Mouse (Mus musculus) MEL-GATA-1-ER (cell line): ENCODE measurements around the gene Akt2.

Source experiments
- DNase-seq: peaks from one replicate; pipeline ENCODE4 v3.0.0-alpha.2; 2012; ENCODE audit warnings: low read depth; ENCODE audit errors: extremely low read depth

The Akt2 gene

DNA sequence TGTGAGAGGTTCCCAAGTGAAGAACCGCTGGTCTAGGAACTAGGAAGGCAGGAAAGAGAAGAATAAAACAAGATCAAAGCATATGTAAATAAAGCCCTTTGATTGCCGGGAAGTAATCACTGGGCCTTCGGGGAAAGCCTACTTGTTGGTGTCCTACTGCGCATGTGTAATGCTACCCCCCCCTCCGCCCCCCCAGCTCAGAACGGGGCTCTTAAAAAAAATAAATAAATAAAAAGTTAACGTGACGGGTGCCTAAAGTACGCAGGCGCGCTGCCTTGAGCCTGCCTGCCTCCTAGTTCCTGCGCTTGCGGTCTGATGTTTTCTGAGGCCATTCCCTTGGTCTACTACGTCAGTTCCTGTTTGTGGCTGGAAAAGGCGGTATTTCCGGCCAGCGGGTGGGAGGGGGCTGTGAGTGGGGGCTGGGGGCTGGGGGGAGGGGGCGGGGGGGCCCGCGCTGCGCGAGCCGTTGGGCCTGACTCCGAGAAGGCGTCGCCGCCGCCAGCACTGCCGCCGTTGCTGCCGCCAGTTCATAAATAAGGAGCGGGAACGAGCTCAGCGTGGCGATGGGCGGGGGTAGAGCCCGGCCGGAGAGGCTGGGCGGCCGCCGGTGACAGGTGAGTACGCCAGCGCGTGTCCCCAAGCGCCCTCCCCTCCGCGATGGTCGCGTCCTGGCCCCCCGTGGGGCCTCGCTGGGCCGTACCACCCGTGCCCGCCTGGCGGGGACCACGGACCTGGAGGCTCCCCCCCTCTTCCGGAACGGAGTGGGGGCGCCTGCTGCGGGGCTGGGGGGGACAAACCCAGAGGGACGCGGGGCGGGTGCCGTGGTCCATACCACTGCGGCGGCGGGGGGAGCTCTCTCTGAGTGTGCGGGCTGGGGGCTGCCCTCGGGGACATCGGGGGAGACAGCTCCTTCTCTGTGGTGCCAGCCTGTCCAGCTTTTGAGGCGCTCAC is at the start of gene Akt2:
TSS of gene Akt2 (plus strand) at position 287 of the 951 bp plus-strand sequence.
- DNase-seq, result peak; percentile 96

DNA sequence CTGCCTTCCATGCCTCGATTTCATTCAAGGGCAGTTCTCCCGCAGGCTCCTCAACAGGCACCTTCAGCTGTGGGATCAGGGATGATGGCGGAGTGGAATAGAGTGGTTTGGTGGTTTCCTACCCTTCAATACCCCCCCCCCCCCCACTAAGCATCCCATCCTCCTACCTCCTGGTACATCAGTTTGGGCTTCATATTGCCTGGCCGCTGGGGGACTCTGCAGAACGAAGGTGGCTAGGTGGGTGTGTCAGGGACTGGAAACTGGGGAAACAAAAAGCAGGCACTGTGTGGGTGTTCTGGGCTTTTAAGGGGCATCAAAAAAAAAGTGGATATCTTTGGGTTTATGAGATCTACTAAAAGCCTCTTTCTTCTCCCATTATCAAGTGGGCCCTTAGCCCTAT is 49.4 kb upstream of the Akt2 start:
- DNase-seq, result no peak

DNA sequence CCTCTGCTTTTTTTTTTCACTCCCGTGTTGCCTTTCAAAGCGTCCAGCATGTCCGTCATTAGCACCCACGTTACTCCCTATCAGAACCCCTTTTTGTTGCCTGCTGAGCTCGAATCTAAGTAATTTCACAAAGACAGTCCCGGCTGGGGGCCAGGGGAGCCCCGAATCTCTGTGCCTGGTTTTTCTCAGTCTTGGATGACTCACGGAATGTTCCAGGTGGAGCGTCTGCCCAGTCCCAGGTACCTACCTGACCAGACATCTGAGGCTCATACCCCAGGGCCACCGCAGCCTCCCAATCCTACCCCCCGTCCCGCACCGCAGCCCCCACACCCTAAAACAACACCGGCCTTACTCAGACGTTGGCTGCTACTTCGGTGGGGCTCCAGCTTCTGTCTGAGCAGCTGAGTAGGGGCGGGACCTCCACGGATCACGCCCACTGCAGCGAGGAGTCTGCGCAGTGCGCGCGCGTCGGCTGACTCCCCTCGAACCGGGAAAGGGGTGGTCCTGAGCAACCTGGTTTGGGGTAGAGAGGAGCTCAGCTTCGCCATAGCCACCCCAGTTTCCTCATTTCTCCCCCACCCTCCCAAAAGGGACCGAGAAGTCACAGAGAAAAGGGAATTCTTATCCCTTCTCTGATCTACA is 48.8 kb upstream of the Akt2 start:
- DNase-seq, result peak; percentile 67

DNA sequence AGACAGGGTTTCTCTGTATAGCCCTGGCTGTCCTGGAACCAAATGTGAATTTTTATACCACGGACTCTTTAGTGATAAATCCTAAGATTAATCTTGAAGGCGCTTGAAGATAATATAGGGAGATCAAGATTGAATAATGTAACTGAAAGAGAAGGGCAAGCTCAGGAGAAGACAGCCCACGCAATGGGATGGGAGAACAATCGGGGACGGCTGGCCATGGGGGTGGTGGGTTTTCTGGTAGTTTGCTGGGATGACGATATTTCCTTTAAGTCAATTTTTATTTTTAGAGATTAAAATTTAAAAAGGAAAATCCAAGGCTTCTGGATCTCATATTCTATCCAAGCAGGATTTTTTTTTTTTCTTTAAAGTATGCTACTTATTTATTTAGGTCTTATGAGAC is 48.3 kb upstream of the Akt2 start:
- no peak for DNase-seq

DNA sequence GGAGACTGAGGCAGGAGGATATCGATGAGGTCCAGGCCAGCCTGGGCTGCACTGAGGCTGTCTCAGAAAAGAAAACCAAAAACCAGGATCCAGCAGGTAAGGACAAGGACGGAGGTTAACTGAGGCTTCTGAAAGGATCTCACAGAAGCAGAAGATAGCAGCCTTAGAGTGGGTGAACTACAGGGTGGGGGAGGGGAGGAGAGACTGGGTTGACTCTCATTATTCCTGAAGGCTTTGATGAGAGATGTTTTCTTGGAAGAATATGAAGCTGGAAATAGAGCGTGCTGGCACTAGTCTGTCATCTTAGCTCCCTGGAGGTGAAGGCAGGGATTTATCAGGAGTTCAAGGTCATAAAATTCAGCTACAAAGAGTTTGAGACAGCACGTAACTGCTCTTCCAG is 47.5 kb upstream of the Akt2 start:
- no peak for DNase-seq

DNA sequence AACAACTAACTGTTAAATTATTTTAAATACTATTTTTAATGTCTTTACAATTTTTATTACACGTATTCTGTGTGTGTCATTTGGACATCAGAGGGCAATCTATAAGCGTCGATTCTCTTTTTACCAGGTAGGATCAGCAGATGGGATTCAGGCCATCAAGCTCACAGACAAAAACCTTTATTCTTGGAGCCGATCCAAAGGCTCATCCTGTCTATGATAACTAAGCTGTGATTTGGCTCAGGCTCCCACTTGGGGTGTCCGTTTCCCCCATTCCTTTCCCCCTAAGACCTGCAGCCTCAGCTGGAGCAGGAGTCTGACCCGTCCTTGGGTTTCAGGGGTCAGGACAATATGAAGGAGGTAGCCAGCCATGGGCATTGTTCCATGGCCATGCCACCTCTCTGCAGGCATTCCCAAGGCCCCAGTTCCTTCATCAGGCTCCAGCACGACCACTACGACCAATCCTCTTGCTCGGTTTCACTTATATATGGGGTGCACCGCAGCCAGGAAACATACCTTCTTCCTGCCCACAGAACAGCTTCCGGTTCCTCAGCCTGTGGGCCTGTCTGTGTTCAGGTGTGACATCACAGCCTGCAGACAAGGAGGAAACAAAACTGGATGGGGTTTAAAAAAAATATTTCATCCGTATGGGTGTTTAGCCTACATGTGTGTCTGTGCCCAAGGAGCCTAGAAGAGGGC is 46.5 kb upstream of the Akt2 start:
- no peak for DNase-seq

DNA sequence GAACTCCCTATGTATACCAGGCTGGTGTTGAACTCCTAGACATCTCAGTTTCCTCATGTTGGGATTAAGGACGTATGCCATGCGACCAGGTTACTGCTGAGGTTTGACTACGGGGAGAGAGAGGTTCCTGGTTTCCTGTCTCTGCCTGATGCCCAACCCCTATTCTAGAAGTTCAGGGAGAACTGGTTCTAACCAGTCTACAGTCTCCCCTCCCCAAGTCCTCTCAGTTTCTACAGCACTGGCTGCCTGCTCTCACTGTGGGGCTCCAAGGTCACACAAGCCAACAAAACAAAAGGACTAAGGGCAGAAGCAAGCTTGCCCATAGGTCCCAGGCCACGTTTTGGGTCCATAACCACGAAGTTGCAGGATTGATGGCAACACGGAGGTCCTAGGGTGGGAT is 41.8 kb upstream of the Akt2 start:
- no peak for DNase-seq

DNA sequence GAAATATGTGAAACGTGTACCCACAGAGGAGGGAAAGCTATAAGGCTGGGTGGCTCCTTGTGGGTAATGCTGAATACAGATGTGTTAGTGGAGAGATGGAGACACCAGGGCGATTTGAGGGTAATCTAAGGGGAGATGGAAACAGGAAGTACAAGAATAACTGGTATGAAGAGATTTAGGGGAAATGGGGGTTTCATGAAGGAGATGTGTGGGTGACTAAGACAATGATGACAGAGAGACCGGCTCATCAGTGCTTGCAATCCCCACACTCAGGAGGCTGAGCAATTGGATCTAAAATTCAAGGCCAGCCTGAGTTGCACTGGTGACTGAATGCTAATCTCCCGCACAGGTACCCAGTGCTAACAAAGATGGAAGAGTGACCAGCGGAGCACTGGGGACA is 39.3 kb upstream of the Akt2 start:
- no peak for DNase-seq

DNA sequence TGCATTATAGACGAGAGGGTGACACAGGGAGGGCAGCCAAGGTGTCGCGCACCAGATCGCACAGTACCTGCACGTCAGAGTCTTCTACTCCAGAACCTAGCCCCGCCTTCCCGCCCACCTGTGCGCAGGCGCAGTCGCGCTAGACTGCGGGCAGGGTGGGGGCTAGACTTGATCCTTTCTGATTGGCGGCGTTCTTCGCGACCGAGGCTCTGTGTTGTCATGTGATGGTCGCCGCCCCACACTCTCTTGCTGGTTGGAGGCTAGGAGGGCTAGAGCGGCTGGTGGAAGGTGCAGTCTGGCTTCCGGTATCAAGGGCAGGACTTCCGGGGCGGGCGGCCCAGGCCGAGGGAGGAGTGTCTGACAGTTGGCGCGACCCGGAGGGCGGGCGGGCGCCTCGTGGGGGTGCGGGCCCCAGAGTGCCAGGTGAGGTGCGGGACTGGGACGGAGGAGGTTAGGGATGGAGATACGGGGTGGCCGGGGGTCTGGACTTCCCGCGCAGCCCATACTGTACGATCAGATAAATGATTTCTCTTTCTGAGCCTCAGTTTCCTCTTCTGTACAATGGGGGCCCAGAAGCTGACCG is 38.3 kb upstream of the Akt2 start, which contains the start of the genes Pld3 and 2310022A10Rik:
TSS of gene Pld3 (minus strand) at position 288 of the 583 bp plus-strand sequence.
TSS of gene 2310022A10Rik (plus strand) at position 303 of the 583 bp plus-strand sequence.
- DNase-seq, result peak; percentile 93

DNA sequence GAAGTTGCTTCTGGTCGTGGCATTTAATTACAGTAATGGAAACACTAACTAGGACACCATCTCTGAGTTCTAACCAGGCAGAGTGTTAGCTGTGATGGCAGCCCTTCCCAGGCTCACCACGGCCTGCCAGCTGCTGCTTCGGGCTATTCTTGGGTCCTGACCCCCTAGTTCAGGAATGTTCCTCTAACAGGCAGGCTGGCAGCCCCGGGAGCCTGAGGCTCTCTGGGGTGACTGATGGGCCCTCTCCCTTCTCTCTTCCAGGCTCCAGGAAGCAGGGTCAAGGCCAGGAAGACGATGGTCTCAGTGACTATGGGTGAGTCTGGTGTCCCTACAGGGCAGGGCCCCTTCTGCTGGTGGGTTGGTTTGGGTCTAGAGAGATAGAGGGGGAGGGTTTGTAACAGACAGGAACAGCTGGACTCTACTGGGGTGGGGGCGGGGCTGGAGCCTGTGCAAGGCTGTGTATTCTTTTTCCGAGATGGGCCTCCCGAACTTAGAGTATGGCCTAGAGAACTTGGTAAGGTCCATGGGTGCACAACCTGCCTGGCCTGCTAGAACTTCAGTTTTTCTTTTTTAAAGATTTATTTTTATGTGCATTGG is 31.0 kb upstream of the Akt2 start:
- DNase-seq, result no peak

DNA sequence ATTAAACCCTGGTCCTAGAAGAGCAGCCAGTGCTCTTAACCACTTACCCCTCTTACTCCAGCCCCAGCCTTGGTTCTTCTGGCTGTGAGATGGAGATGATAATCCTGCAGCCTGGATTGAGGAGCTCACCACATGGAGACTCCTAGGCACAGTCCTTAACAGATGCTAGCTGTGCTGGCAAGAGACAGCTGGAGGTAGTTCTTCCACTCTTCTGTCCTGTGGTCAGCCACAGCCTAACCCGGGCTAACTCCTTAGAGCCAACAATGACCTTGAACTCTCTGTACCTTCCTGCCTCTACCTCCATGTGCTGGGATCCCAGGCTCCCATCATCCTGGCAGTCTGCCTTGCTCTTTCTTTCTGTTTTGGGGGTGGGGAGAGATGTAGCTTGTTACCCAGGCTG is 30.4 kb upstream of the Akt2 start:
- no peak for DNase-seq

DNA sequence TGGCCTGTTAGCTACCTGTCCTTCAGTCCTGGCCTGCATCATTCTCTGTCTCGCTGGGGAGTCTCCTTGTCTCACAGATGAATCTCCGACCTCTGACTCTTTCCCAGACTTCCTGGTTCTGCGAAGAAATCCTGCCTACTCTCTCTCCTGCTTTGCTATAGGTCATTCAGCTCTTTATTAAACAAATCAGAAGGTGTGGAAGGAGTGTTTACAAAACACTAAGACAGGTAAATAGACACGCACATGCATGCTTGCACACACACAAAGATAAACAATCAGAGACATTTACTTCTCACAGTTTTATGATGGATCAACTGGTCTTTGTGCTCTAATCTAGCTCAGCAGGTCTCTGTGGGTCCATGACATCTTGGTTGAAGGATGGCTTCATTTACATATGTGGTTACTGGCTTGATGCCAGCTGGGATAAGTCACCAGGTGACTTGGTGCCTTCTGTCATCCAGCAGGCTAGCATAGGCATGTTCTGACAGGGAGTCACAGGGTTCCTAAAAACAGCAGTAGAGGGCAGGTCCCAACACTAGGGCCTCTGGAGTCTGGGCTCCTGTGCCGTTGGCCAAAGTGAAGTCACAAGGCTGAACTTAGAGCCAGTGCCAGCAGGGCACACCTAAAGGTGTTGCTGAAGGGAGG is 21.6 kb upstream of the Akt2 start:
- DNase-seq, result no peak

DNA sequence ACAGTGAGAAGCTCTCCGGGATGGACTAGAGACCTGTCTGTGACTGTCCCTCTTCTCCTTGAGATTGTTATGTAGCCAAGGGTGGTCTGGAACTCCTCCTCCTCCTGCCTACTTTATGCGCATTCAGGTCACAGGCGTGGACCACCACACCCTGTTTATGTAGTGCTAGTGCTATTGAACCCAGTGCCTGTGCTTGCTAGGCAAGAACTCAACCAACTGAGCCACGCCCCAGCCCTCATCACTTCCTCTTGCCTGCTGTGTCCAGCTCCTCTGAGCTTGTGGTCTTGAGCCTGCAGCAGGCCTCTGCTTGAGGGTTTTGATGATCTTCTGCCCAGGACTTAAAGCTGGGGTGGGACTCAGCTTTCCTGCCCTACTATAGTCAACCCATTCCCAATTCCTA is 19.2 kb upstream of the Akt2 start:
- DNase-seq, result no peak

DNA sequence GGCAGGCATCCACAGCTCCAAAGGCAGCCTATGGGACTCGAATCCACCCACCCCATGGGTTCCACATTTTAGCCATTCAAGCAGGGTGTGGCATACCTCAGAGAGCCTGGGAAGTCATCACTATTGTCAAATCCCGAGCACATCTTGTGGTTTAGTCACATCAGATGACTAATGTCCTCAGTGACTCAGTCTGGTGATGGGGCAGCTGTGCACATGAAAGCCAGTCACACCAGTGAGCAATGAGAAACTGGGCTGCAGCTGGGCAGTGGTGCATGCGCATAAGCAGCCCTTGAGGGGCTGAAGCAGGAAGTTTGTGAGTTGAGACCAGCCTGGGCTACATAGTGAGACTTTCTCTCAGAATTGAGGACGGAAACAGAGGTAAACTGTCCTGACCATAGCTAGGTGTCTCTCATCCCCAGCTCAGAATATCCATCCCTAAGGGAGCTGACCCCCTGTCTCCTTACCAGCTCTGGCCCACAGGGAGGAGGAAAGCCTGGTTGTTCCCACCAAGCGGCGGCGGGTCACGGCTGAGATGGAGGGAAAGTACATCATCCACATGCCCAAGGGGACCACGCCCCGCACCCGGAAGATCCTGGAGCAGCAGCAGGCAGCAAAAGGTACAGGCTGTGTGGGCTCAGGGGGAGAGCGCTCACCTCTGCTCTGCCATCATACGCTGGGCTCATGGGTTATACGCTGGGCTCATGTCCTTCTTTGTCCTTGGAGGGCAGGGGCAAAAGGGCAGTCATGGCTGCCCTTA is 17.1 kb upstream of the Akt2 start:
- no peak for DNase-seq

DNA sequence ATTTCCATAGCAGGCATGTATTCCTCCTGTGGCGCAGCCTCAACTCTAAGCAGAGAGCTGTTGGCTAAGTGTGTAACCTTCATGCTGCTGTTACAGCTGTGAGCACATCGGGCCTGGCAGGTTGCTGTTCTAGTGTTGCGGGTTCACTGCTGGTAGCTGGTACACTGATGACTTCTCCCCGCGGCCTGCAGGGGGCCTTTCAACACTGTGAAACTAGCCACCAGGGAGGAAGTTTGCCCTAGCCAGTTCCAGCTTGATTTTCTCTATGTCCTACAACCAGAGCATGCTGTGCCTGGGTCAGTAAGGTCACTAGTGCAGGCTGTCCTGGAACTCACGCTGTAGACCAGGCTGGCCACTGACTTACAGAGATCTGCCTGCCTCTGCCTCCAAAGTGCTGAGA is 14.4 kb upstream of the Akt2 start:
- DNase-seq, result no peak

DNA sequence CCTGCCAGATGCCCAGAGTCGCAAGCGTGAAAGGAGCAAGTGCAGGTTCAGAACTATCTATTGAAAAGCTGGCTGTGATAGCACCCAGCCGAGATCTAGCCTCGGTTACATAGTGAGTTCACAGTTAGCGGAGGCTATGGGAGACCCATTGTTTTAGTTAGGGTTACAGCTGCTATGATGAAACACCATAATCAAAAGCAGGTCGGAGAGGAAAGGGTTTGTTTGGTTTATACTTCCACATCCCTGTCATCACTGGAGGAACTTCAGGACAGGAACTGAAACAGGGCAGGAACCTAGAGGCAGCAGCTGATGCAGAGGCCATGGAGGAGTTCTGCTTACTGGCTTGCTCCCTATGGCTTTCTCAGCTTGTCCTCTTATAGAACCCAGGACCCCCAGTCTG is 13.8 kb upstream of the Akt2 start:
- DNase-seq, result no peak

DNA sequence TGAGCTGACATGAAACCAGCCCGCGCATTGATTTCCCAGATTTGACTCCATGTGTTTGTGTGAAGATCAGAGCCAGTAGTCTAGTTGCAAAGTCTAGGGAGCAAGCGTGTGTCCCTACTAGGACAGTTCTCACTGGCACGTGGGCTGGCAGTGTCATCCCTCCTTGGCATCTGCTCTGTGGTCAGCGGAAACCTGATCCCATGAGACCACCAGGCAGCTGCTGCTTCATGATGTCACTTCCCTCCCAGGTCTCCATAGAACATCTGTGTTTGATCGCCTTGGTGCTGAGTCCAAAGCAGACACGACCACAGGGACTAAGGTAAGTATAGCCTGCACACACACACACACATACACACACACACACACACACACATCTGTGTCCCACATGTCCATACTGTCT is 12.9 kb upstream of the Akt2 start:
- DNase-seq, result no peak

DNA sequence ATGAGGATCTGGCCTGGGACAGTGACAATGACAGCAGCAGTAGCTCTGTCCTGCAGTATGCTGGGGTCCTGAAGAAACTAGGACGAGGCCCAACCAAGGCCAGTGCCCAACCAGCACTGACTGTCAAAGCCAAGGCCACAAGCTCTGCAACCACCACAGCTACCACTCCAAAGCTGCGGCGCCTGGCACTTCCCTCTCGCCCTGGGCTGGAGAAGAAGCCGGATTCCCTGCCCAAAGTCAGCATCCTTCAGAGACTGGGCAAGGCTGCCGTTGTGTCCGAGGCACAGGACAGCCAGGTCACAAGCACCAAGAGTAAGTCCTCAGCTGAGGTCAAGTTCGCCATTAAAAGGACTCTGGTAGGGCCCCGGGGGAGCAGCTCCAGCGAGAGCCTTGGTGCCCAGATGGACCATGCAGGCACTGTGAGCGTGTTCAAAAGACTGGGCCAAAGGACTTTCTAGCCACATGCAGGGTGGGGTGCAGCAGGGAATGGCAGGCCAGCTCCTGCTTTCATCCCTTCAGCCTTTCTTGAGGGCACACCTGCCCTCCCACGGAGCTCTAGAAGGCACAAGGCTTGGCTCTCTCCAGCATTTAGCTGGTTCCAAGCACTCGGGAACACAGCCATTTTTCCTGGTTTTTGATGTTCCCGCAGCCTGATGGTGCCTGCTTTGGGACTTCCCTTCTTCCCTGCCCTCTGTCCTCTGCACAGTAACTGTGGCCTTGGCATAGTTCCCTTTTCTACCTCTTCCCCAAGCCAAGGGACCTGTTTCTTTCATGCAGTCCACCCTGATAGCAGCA is 10.8 kb upstream of the Akt2 start:
- no peak for DNase-seq

DNA sequence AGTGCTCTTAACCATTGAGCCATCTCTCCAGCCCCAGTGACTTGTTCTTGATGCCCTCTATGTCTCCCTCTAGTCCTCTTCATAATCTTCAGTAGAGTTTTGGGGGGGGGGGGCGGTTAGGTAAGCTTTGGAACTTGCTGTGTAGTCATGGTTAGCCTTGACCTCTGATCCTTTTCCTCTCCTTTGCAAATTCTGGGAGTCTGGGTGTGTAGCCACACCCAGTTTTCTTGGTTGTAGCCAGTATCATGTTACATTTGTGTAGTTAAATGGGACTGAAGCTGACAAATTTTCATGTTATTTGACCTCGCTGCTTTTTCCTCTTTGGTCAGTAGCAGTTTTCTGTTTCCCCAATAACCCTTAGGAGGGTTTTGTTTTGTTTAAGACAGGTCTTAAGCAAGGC is 4.5 kb upstream of the Akt2 start:
- no peak for DNase-seq
